Mouse (Mus musculus) left cerebral cortex, adult 9 months (tissue): ENCODE data around the gene Agt.

Experiments
- DNase-seq, 2 experiments: peaks; one replicate each; pipeline ENCODE4 v3.0.0; 2022; ENCODE audit warnings: low spot score in 2 of 2

The Agt gene

GRCm38 (mm10) chr8:124555113-124555750, 14.3 kb downstream of the Agt start:
- no peak for DNase-seq

GRCm38 (mm10) chr8:124551011-124551661, 18.4 kb downstream of the Agt start:
- no peak for DNase-seq

- DNase-seq = no peak
These were observed 21.3 kb downstream of the Agt start for GRCm38 (mm10) chr8:124548187-124548586.

- DNase-seq = no peak
These were observed 22.2 kb downstream of the Agt start for GRCm38 (mm10) chr8:124547269-124547668.

GRCm38 (mm10) chr8:124546815-124547214, 22.7 kb downstream of the Agt start:
- DNase-seq = peak in 1 of 2 experiments; percentile 34

- DNase-seq = no peak
These were observed 23.1 kb downstream of the Agt start for GRCm38 (mm10) chr8:124546371-124546770.

- no peak for DNase-seq
These were observed 26.2 kb downstream of the Agt start for GRCm38 (mm10) chr8:124543272-124543671.

GRCm38 (mm10) chr8:124542001-124542400, 27.5 kb downstream of the Agt start:
- peak in 1 of 2 experiments; percentile 35 for DNase-seq

- no peak for DNase-seq
These were observed 28.6 kb downstream of the Agt start for GRCm38 (mm10) chr8:124540906-124541305.

GRCm38 (mm10) chr8:124535451-124535850, 34.1 kb downstream of the Agt start:
- DNase-seq = no peak

GRCm38 (mm10) chr8:124532626-124533025, 36.9 kb downstream of the Agt start:
- DNase-seq = peak in 1 of 2 experiments; percentile 58

- no peak for DNase-seq
These were observed 38.5 kb downstream of the Agt start for GRCm38 (mm10) chr8:124530996-124531395.

GRCm38 (mm10) chr8:124530556-124530955, 39.0 kb downstream of the Agt start:
- peak in 1 of 2 experiments; percentile 55 for DNase-seq

GRCm38 (mm10) chr8:124530076-124530475, 39.4 kb downstream of the Agt start:
- DNase-seq = no peak

- no peak for DNase-seq
These were observed 43.2 kb downstream of the Agt start for GRCm38 (mm10) chr8:124526261-124526660.

GRCm38 (mm10) chr8:124521946-124522345, 47.6 kb downstream of the Agt start:
- DNase-seq = no peak

GRCm38 (mm10) chr8:124520249-124521080, 49.0 kb downstream of the Agt start, which contains the start of gene Cog2:
Cog2 (plus strand) TSS chr8:124520767.
- DNase-seq = peak; percentile 69 to 88

GRCm38 (mm10) chr8:124517142-124517541, 52.4 kb downstream of the Agt start:
- DNase-seq = peak in 1 of 2 experiments; percentile 35

GRCm38 (mm10) chr8:124516525-124516924, 53.0 kb downstream of the Agt start:
- peak in 1 of 2 experiments; percentile 83 for DNase-seq

GRCm38 (mm10) chr8:124516039-124516438, 53.5 kb downstream of the Agt start:
- no peak for DNase-seq

GRCm38 (mm10) chr8:124509156-124509555, 60.4 kb downstream of the Agt start:
- no peak for DNase-seq

- no peak for DNase-seq
These were observed 61.2 kb downstream of the Agt start for GRCm38 (mm10) chr8:124508321-124508695.
